Mouse (Mus musculus): ENCODE measurements around the gene Itgb1bp1. TPM values are rescaled to one million over a fixed set of nuclear protein-coding genes. Genes with fewer than 3 reads are reported as not detected.
A peak's percentile ranks its signal among the peaks of the same experiment; 100 is the strongest.

Gene Itgb1bp1
- polyA plus RNA-seq (2017; shearing (Covaris generic)): 10 to 100 TPM; 81.7 to 94.8 TPM

DNA sequence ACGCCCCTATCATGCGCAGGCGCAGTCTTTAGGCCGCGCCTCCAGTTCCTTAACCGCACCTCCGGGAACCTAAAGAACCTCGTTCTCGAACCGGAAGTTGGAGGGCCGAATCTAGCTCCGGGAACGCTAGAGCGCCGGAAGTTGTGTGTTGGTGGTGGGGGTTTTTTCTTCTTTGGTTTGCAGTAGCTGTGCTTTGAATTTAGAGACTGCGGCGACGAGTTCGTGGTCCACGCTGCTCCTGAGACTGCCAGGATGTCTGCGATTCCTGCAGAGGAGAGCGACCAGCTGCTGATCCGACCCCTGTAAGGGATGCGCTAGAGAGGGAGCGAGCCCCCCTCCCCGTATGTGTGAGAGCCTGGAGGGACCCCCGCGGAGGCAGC, at the start of gene Itgb1bp1:
Gene Itgb1bp1, minus strand, starts transcription at position 42 of the 380 bp plus-strand sequence.
- ATAC-seq: peak; percentile 79

DNA sequence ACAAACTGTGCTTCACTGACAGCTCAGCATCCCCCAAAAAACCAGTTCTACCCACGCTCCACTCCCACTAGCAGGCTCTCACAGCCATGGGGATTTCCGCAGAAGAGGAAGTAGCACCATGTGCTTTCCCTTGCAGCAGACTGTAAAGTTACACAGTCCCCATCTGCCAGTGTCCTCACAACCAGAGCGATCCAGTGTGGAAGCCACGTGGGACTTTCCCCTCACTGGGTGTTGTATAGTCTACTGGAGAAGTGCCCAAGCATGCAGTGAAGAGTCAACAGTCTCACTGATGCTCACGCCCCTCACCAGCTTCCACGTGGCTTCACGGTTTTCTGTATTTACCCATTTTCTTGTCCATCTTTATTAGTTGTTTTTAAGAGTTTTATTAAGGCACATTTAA, 49.8 kb upstream of the Itgb1bp1 start:
- peak; percentile 94 for ATAC-seq

DNA sequence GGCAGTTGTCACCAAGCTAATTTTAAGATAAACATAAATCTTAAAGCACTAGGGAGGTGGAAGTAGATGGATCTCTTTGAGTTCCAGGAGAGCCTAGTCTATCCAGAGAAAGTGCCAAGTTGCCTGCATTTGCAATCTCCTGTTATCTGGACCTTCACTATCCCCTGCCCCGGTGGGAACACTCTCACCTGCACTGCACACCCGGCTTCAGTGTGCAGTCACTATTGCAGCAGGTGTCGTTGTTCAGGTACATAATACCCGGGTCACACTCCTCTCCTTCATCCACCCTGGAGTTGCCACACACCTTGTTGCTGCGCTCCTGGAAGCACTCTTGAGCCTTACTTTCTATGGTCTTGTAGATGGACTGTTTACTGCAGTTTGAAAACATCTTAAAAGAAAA, 47.7 kb upstream of the Itgb1bp1 start:
- ATAC-seq: no peak

DNA sequence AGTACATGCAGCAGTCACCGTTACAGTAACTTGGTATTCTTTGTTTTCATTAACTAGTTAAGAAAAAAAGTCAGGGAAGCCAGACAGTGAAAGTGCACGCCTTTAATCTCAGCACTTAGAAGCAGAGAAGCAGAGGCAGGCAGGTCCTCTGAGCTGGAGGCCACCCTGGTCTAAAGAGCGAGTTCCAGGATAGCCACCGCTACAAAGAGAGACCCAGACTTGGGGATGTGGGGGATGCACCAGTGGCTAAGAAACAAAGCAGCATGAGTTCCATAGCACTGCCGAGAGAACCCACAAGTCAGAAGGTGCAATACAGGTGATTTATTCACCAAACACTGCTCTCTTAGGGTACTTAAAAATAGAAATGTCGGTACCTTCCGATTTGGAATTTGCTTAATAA, 46.9 kb upstream of the Itgb1bp1 start:
- no peak for ATAC-seq

DNA sequence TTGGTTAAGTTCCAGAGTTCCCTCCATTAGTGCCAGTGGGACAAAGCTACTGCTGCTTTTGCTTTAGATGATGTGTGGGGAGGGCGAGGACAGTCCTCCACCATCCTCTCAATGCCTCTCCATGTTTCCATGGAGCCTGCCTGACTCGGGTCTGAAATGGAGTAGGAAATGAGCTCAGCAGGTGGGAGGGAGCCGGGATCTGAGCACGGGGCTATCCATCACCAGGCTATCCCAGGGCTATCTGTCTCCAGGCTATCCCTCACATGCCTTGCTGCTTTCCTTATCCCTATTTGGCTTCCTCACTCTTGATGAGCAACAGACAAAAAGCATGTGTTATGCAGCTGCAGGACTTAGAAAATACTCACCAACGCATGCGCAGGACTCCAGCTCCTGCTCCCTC, 45.6 kb upstream of the Itgb1bp1 start:
- no peak for ATAC-seq

DNA sequence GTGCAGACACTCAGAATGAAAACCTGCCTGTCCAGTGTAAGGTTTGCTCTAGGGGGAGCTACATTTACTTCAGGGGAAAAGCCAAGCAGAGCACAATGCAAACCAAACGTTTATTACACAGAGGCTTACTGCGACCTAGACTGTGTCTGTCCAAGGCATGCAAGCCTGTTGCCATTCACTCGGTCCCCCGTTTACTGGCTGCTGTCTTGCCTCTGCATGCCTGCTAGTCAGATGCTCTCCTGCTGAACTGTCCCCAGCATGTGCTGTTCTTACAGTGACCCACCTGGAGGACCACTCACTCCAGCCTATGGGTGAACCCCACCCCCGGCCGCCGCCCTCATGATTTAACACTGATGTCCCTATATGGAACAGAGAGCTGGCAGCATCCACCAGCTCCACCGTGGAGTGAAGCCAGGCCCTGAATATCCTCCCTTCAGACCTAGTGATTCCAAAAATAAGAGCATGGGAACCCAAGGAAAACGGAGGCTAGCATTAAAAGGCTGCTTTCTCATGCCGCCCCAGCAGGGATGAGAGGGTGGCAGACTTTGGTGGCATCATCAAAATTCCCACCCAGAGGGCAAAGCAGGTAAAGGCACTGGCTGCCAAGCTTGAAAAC, 45.0 kb upstream of the Itgb1bp1 start:
- ATAC-seq: no peak

DNA sequence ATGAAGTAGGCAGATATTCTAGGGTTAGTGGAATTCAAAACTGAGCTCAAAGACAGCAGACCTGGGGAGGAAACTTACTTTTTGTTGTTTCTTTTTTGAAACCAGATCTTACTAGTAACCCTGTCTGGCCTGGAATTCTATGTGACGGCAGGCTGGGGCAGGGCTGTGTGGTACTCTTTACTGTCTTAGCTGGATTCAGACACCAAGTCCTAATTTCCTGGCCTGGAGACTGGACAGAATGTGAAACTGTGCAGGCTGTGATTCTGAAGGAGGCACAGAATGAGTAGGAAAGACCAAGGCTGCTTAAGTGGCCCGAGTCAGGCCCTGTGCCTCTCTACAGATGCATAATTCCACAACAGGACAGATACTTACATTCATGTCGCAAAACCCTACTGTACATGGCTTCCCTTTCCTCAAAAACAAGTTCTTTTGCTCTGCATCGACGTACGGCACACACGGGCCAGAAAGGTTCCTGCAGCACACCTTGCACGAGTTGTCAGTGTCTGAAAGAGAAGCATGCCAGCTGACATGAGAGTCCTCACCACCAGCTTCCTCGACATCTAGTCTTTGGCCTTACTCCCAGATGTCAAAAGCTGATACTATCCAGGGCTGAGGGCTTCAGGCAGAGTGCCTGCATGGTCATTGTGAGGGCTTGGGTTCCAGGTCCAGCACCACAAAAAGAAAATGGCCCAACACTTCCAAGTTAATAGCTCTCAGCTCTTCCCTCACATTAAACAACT, 43.7 kb upstream of the Itgb1bp1 start:
- ATAC-seq: no peak

DNA sequence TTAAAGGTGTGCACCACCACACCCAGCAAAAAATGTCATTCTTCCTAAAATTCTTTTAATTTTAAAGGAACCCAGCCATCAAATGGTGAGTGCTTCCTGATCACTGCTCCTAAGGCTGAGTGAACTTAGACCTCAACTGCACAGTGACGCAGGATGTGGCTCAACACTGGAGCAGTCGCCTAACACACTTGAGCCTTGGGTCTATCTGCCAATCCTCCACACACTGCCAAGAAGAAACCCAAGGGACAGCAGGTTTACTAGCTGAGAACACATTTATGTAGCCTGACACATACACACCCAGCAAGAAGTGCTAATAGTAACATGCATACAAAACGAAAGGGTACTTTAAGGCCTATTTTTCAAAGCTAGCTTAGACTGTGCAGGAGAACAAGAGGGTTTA, 40.2 kb upstream of the Itgb1bp1 start:
- no peak for ATAC-seq

DNA sequence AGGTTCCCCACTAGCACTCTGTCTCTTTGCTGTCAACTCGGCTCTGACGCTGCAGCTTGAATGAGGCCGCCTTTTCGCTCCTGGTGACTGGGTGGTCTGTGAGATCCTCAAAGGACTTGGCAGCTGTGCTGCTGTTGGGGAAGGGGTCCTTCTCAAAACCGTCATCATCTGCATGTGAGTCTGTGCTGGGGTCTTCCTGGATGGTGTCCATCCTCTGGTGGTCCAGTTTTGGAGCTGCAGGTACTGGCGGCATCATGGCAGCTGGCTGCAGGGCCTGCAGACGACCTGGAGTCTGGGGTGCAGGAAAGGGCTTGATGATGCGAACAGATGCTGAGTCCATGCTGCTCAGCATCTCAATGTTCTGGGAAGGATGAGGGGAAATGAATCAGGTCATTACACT, 39.2 kb upstream of the Itgb1bp1 start:
- ATAC-seq: no peak

DNA sequence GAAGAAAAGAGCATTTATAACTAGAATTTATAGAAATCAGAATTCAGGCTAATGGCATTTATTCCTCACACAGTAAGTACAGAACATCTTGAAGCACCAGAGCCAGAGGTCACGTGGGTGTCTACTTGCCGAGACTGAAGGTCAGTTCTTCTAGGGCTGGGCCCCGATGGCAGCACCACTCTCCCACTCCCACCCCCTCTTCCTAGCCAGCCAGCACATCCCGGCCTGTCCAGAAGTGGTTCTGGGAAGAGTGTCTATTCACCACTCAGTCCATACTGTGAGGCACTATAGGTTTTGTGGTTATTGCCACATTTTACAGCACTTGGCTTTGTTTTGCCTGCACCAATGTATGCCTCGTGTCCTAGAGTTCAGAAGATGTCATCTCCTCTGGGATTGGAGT, 38.0 kb upstream of the Itgb1bp1 start:
- ATAC-seq: no peak

DNA sequence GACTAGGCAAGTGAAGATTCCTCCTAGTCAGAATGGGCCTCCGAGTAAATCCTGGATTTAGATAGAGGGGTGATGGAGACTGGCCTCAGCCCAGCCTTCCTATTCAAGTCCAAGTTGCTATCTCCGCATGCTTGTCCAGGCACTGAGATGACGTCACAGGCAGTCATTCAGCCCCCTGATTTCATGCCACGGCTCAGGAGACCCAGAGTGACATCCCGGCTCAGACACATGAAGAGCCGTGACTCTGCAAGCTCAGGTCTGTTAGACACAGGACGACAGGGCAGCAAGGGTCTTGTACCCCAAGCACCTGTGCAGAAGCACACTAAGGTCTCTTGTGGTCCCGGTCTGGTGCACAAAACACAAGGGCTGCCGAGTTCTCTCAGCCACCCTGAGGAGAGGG, 36.8 kb upstream of the Itgb1bp1 start:
- ATAC-seq: no peak

DNA sequence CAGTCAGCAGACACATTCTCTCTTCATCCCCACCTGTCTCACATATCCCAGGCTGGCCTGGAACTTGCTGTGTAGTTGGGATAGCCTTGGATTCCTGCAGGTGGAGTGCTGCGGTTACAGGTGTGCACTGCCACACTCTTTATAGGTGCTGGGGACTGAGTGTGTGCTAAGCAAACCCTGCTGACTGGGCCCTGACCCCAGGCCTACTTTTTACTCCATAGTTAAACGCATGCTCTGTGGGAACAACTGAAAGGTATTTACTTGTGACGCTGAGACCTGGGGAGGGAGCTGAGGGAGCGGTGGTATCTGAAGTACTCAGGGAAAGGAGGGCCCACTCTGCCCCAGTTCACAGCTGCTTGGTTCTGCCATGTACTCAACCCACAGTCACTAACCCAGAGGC, 36.2 kb upstream of the Itgb1bp1 start:
- no peak for ATAC-seq

DNA sequence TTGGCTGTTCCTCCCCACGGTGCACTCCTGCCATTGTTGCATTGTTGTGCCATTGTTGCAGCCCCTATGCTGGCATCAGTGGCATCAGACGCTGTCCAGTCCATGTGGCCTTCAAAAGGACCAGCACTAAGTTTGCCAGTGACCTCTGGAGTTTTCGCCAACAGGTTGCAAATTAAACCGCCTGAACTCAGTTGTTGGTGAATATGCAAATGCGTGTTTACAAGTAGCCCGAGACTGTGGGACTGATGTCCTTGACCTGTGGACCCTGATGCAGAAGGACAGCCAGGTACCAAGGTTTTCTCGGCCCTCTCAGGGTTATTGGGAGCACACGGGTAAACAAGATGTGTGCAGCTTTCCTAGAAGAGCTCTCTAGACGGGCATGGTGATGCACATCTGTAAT, 35.1 kb upstream of the Itgb1bp1 start:
- no peak for ATAC-seq

DNA sequence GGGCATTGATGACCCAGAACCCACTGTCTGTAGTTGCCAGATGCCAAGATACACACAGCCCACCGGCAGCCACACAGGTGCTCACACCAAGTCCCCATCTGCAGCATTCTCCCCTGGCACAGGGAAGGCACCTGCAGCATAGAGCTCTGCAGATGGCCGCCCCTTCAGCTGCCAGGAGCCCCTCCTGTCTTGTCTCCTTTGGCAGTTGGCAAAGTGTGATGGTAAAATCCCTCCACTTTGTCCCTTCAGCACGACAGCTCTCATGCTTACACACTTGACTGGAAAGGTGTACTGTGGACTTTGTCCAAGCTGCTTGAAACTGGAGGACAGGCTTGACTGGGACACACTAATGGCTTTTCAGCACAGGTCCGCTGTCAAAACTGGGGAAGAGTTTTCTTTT, 34.2 kb upstream of the Itgb1bp1 start:
- ATAC-seq: no peak

DNA sequence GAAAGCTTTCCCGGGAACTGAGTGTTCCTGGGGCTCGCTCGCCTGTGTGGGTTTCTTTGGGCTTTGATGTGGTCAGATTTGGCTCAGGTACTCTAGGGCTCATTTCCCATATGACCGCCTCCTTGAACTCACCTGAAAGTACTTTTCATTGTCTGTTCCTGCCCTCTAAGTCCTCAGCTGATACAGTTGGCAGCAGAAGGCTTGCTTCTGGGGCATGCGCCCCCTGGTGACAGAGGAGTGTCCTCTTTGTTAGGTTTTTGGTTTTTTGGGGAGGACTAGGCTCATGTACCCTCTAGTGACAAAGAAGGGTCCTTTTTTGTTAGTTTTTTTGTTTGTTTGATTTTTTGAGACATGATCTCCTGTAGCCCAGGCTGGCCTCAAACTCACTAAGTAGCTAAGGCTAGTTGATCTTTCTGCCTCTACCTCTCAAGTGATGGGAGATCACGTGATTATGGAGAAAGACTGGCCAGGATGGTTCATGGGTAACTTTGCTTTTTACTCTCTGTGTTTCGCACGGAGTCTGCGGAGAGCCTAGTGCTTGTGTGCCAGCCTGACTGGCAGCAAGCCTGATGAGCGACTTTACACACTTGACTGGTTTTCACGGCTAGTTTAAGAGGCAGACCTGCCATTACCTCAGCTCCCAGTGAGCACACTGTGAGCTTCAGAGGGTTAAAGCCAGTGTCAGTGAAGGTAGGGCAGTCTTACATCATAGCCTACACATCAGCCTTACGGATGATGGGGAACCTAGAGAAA, 32.2 kb upstream of the Itgb1bp1 start:
- ATAC-seq: peak; percentile 56

DNA sequence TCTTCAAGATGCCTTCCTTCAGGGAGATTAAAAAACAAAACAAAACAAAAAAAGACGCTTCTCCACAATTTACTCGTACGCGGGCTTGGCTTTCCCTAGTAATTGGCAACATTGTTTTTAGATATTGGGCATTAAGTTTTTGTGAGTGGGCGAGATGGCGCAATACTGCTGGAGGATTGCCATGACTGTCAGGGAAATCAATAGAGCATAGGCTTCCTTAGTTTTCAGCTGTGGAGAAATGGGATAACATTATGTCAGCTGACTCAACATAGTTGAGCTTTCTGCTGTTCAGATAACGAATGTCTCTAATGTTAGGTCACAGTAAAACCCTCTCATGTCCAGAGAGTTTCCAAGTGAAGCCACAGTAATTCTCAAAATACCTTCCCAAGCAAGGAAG, 30.8 kb upstream of the Itgb1bp1 start:
- no peak for ATAC-seq

DNA sequence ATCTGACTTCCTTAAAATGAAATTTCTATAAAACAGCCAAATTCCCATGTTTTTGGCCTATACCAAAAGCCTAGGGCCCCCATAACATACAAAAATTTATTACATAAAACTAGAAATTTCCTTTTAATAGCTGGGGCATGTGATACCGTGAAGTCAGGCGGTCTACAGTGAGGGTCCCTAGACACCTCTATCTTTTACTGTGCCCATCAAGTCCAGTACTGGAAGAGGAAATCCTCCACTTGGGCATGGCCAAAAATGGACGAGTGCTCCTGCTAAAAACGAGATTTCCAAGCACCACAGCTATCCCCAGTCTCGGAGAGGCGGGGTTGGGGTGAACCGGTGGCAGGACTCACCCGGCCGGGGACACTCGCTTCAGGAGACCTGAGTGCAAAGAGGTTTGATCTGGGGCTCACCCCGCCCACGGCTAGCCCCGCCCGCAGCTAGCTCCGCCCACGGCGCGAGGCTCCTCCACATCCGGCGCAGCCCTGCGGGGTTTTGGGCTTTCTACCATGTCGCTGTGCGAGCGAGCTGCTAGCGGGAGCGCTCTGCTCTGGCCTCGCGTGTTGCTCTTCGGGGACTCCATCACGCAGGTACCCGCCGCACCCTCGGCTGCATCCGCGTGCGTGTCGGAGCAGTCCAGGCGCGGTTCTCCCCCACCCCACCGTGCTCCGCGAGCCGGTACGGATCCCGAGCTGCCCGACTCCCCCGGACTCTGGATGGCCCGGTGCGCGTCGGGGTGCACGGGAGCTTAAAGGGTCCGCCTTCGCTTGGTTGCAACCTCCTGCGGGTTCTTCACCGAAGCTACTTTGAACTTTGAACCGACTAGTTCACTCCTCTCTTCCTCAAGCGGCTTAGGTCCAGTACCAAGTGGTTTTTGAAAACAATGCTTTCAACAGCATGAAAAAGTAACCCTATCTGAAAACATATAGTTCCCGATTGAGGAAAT, 30.1 kb upstream of the Itgb1bp1 start, which contains the start of gene Iah1:
Gene Iah1, plus strand, starts transcription at position 467 of the 946 bp plus-strand sequence.
- peak; percentile 93 for ATAC-seq

DNA sequence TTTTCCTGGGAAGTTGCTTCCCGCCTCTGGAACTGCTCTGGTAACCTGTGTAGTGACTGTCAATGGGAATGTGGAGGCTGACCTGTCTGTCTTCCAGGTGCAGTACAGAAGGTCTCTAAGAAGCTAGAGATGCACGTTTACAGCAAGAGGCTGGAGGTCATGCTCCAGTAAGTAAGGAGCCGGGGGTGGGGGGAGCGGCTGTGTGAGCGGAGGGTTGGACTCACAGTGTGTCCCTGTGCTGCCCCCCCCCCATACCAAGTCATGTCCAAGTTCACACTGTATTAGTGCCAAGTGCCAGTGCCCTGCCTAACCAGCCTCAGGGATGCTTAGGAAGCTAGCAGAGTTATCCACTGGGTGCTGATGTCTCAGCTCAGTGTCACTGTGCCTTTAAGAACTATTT, 26.1 kb upstream of the Itgb1bp1 start:
- ATAC-seq: no peak

DNA sequence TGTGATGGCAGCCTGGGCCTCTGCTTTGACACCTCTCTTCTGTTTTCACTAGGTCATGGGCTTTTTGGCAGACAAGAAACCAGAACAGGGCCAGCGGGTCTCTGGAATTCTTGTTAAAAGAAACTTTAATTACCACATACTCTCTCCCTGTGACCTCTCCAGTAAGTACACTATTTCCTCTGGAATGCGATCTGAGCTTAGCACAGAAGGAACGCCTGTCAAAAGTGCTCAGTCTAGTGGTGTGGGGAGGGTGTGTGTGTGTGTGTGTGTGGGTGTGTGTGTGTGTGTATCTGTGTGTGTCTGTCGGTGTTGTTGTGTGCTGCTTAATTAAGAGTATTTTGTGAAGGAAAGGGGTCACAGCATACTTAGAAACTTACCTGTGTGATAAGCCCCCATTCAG, 20.6 kb upstream of the Itgb1bp1 start:
- no peak for ATAC-seq

DNA sequence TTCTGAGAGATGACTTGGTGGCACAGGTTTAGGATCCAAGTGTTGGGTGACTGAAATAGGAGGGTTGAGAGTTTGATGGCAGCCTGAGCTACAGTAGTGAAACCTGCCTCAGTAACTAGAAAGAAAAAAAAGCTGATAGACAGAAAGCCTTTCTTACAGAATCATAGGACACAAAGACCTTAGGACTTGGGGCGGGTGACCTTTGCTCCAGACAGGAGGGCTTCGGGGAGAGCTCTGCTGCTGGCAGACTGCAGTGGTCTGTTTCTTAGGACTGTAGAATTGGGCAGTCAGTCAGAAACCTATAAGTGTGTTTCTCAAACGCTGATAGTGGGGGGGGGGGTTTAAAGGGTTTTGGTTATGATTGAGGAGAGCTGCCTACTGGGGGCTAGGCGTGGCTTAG, 19.7 kb upstream of the Itgb1bp1 start:
- no peak for ATAC-seq

DNA sequence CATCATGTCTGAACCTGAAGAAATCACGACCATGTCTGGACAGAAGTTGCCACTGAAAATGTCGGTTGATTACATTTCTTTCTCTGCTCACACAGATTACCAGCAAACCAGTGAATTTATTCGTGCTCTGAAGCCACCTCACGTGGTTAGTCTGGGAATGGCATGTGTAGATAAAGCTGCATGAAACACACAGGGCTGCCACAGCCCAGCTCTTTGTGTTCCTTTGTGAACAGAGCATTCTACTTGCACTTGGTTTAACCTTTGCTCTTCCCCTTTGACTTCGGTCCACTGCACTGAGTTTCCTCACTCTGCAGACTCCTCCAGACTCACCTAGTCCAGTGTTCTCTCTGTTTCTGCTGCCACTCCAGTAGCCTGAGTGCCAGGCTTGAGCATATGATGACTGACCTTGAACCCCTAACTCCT, 16.3 kb upstream of the Itgb1bp1 start:
- no peak for ATAC-seq

DNA sequence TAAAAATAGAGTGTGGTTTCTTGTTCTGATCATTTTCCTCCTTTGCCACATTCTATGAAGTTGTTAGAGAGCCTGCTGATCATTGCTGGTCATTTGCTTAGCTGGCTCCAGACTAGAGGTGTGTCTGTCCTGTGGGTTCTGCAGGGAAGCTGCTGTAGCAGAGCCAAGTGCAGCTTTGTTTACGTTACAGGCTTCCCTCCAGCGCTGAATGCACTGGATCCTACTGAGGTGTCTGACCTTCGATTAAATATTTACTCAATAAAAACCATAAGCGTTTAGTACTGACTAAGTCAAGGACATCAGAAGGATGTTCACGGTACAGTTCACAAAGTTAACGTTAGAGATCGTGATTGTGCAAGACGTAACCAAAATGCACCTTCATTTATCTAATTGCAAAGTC, 15.8 kb upstream of the Itgb1bp1 start:
- no peak for ATAC-seq

DNA sequence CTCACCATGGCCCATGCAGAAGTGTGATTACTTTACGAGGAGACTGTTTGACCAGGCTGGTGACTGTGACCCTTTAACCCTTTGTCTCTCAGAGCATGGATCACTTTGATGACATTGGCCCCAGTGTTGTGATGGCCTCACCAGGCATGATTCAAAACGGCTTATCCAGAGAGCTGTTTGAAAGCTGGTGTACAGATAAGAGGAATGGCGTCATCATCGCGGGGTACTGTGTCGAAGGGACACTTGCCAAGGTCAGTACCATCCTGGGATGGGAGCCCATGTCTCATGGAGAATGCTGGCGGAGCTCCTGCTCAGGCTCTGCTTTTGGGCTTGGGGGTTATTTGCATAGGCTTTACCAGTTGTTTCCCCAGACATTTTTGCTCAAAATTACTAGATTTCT, 15.2 kb upstream of the Itgb1bp1 start:
- no peak for ATAC-seq

All from activated CD4-positive, CD25-positive, alpha-beta regulatory T cell, adult 4 months (primary cell).